Mouse (Mus musculus) ES-Bruce4 (cell line): Measurements from ENCODE around the gene Nenf. TPM values are rescaled to one million over a fixed set of nuclear protein-coding genes. Genes with fewer than 3 reads are reported as not detected.

Experiments
- H3K27ac ChIP-seq: 2 replicates; pipeline ENCODE4 v1.5.1; 2012; ENCODE audit warnings: low read length, inconsistent platforms; ENCODE audit not compliant: insufficient read depth
- H3K27me3 ChIP-seq: 2 replicates; pipeline ENCODE4 v1.6.1; 2012; ENCODE audit warnings: mild to moderate bottlenecking, low read length, inconsistent platforms; ENCODE audit not compliant: control insufficient read depth, poor library complexity, insufficient read depth, severe bottlenecking
- H3K36me3 ChIP-seq: 2 replicates; pipeline ENCODE4 v1.6.1; 2012; ENCODE audit warnings: inconsistent platforms, mild to moderate bottlenecking, low read length, moderate library complexity; ENCODE audit not compliant: control insufficient read depth, poor library complexity, insufficient read depth, severe bottlenecking
- H3K4me1 ChIP-seq: one replicate; pipeline ENCODE4 v1.8.1; 2011; ENCODE audit warnings: low read length; ENCODE audit not compliant: control insufficient read depth, insufficient read depth
- H3K4me3 ChIP-seq: 2 replicates; pipeline ENCODE4 v1.5.1; 2011; ENCODE audit warnings: low read depth, mild to moderate bottlenecking, low read length
- H3K9ac ChIP-seq: 2 replicates; pipeline ENCODE4 v1.6.1; 2012; ENCODE audit warnings: low read depth, mild to moderate bottlenecking, inconsistent platforms; ENCODE audit not compliant: poor library complexity, severe bottlenecking
- H3K9me3 ChIP-seq: replicated peaks from 2 replicates; pipeline ENCODE4 v1.6.1; 2012; ENCODE audit warnings: mild to moderate bottlenecking, low read length, inconsistent platforms; ENCODE audit not compliant: control insufficient read depth, poor library complexity, insufficient read depth, severe bottlenecking
- CTCF ChIP-seq: IDR thresholded peaks from one replicate; pipeline ENCODE4 v1.8.1; 2011; ENCODE audit warnings: low read depth, low read length
- EP300 ChIP-seq: IDR thresholded peaks from 2 replicates; pipeline ENCODE4 v1.6.1; 2011; ENCODE audit warnings: low read depth, low read length; ENCODE audit not compliant: insufficient read depth
- POLR2A ChIP-seq: IDR thresholded peaks from one replicate; pipeline ENCODE4 v1.8.1; 2011; ENCODE audit warnings: low read length; ENCODE audit not compliant: insufficient read depth
- polyA plus RNA-seq: library from polyadenylated mRNA; stranded (reverse); fragments of >200 nt; gene quantifications from 2 replicates; pipeline ENCODE4 v1.2.4, GENCODE M21; 2011; ENCODE audit warnings: low read depth; ENCODE audit not compliant: missing spikeins, insufficient read depth, insufficient read length

Nenf gene
- polyA plus RNA-seq, 1 experiment: 19.9 TPM

DNA sequence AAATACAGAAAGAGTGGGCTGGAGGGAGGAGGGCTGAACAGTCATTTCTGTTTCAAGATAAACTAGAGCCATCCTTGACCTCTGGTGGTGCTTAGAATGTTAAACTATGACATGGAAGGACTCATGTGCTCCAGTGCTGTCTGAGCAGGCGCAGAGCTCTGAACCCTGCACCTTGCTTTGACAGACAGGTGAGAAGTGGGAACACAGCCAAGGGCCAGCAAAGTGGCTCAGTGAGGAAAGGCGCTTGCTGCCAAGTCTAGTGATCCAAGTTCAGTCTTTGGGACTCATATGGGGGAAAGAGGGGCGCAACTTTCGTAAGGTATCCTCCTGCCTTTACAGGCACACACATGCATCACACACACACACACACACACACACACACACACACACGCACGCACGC lies 41.8 kb downstream of the Nenf start:
- no peaks in the 10 kb centered on the region for H3K36me3 ChIP-seq
- H3K4me3 ChIP-seq: no peak overlapping the region
- no peaks in the 10 kb centered on the region for H3K4me1 ChIP-seq
- H3K27ac ChIP-seq: no peak overlapping the region
- H3K27me3 ChIP-seq: no peaks in the 10 kb centered on the region
- no peak overlapping the region for H3K9ac ChIP-seq
- TF ChIP-seq CTCF: no peak
- TF ChIP-seq POLR2A: no peak
- no peak for TF ChIP-seq EP300
- H3K9me3 ChIP-seq: no peaks in the 10 kb centered on the region

DNA sequence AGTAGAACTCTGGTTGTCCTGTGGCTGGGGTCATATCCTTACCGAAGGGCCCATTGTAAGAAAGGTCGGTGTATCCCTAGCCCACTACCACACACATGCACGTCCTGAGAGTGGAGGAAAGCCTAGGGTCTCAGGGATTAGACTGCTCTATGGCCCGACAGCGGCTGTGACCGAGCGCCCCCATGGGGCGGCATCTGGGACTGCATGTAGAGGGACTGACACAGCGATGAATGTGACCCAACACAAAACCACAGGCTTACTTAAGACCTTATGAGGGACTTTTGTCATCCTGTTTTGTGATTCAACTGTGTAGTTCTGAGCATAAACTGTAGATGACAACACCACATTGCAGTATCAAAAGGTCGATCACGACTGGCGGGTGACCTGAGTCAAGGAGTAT lies 42.5 kb downstream of the Nenf start:
- Histone ChIP-seq H3K36me3 (no peaks in the 10 kb centered on the region), H3K9ac (no peak overlapping the region), H3K4me3 (no peak overlapping the region), H3K27ac (no peak overlapping the region), H3K27me3 (no peaks in the 10 kb centered on the region), H3K9me3 (no peaks in the 10 kb centered on the region), H3K4me1 (no peaks in the 10 kb centered on the region)
- no peak for TF ChIP-seq EP300
- TF ChIP-seq CTCF: peak; percentile 85

DNA sequence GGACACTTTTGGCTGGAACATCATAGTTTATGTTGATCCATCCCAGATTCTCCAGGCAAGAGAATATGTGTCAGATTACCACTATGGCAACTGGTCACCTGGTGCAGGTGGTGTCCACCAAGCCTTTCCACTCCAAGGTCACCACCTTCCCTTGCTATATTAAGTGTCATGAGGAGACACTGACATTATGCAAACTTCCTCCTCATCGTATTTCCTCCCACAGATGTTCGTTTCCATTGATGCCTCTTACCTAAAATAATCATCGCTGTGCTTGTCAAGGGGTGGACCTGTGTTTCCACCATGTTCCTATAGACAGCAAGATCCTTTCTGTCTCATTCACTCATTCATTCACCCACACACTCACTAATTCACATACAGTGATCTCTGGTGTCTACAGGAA lies 45.3 kb downstream of the Nenf start:
- no peak overlapping the region for H3K27ac ChIP-seq
- TF ChIP-seq EP300 (no peak), CTCF (no peak), POLR2A (no peak)

DNA sequence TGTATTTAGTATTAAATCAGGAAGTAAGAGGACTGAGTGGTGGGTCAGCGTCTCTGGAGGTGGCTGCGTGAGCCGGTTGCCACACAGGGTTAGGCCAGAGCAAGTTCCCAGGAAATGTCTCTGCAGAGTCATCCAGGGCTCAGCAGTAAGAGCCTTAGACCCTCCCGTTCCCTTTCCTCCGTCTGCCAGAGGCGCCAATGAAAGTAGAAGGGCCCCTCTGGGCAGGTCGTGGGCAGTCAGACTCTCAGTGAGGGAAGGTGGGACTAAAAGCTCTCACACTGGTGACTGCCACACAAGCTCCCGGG lies 48.4 kb downstream of the Nenf start:
- Histone ChIP-seq H3K9me3 (no peaks in the 10 kb centered on the region), H3K27ac (no peak overlapping the region), H3K9ac (no peak overlapping the region), H3K27me3 (no peaks in the 10 kb centered on the region), H3K4me3 (no peak overlapping the region), H3K4me1 (no peaks in the 10 kb centered on the region), H3K36me3 (no peaks in the 10 kb centered on the region)
- TF ChIP-seq POLR2A (no peak), CTCF (no peak), EP300 (no peak)

More for the DNA sequence above, 45.3 kb downstream of the Nenf start:
- H3K4me1 ChIP-seq: no peaks in the 10 kb centered on the region
- H3K36me3 ChIP-seq: no peaks in the 10 kb centered on the region
- H3K9me3 ChIP-seq: no peaks in the 10 kb centered on the region
- no peaks in the 10 kb centered on the region for H3K27me3 ChIP-seq
- H3K4me3 ChIP-seq: no peak overlapping the region
- no peak overlapping the region for H3K9ac ChIP-seq

DNA sequence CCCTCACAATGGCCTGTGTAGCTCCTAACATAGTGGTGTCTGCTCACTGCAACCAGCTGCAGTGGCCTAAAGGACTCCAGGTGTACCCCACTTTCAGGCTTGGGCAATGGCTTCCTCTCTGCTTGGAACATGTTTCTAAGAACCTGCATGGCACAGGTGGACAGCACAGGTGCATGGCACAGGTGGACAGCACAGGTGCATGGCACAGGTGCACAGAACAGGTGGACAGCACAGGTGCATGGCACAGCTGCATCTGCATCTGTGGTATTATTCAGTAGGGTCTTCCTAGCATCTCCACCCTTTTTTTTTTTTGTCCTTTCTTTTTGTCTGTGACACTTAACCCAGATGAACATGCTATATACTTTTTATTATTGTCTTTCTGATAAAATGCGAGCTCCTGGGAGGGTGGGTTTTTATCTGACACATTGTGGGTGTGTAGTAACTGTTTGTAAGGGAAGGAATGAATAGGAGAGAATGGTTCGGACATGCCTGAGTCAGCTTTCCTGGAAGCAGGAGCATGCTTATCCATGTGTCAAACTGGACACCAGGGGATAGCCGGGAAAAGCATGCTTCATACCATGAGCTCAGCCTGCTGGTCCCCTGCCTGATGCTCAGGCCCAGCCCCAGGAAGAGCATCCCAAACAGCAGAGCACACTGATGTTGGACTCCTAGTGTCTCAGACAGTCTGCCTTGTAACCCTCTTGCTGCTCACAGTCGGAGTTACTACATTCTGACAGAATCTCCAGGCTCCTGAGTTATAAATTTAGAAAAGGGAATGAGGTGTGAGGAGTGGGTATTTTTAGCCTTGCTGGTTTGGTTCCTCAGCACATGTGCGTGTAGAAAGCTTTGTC lies 49.0 kb downstream of the Nenf start:
- Histone ChIP-seq H3K27me3 (no peaks in the 10 kb centered on the region), H3K27ac (no peak overlapping the region), H3K4me3 (no peak overlapping the region), H3K9ac (no peak overlapping the region), H3K4me1 (no peaks in the 10 kb centered on the region), H3K36me3 (no peaks in the 10 kb centered on the region), H3K9me3 (no peaks in the 10 kb centered on the region)
- TF ChIP-seq CTCF: no peak
- TF ChIP-seq EP300: no peak
- TF ChIP-seq POLR2A: no peak

DNA sequence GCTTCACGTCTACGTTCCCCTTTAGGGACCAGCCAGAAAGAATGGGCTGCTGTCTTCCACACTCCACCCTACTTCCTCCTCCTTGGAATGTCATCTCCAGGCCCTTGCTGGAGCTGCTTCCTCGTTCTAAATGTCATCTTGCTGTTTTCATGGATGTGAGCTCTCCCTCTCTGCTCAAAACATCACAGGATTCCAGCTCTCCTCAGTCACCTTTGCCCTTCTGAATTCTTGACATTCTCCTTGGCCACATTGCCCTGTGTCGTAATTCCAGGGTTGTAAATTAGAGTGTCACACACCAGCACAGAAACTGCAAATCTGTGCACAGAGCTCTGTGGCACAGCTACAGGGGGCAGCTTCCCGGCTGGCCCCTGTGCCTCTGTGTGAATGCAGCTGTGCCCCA lies 50.1 kb downstream of the Nenf start:
- no peaks in the 10 kb centered on the region for H3K4me1 ChIP-seq
- no peaks in the 10 kb centered on the region for H3K27me3 ChIP-seq
- H3K9ac ChIP-seq: no peak overlapping the region
- no peak for TF ChIP-seq CTCF
- no peak for TF ChIP-seq POLR2A
- no peak for TF ChIP-seq EP300
- no peak overlapping the region for H3K4me3 ChIP-seq
- no peak overlapping the region for H3K27ac ChIP-seq
- no peaks in the 10 kb centered on the region for H3K9me3 ChIP-seq
- no peaks in the 10 kb centered on the region for H3K36me3 ChIP-seq
